Mouse (Mus musculus) MEL (cell line): ENCODE results near the gene Zfp358. TPM values are rescaled to one million over a fixed set of nuclear protein-coding genes. Genes with fewer than 3 reads are reported as not detected.

ENCODE experiments used
- DNase-seq: peaks from one replicate; pipeline ENCODE4 v3.0.0; 2011; ENCODE audit warnings: low read depth, low spot score
- H3K27ac ChIP-seq: 2 replicates; pipeline ENCODE4 v1.5.1; 2012; ENCODE audit warnings: low read depth, mild to moderate bottlenecking, control low read depth, low read length, moderate library complexity; ENCODE audit not compliant: control insufficient read depth
- H3K27me3 ChIP-seq, 2 experiments: fragments of 150-350 bp in 1 of 2; sonication (generic) in 1 of 2; 2 replicates each; pipeline ENCODE4 v1.6.1; 2012; ENCODE audit warnings: low read length in 2 of 2, mild to moderate bottlenecking in 2 of 2, improper control_type of control experiment in 1 of 2, moderate library complexity in 1 of 2; ENCODE audit not compliant: insufficient read depth in 2 of 2, control insufficient read depth in 1 of 2
- H3K36me3 ChIP-seq, 2 experiments: 2 replicates each; pipeline ENCODE4 v1.6.1; 2012 to 2014; ENCODE audit warnings: low read length in 2 of 2, improper control_type of control experiment in 1 of 2, inconsistent platforms in 1 of 2, mild to moderate bottlenecking in 1 of 2; ENCODE audit not compliant: insufficient read depth in 2 of 2, control insufficient read depth in 1 of 2
- H3K4me1 ChIP-seq, 2 experiments: fragments of 150-350 bp in 1 of 2; sonication (generic) in 1 of 2; 2 replicates each; pipeline ENCODE4 v1.6.1; 2012; ENCODE audit warnings: low read length in 2 of 2, improper control_type of control experiment in 1 of 2, mild to moderate bottlenecking in 1 of 2; ENCODE audit not compliant: insufficient read depth in 2 of 2, control insufficient read depth in 1 of 2
- H3K4me3 ChIP-seq, 2 experiments: fragments of 150-350 bp in 1 of 2; sonication (generic) in 1 of 2; 2 replicates each; pipeline ENCODE4 v1.5.1; 2012; ENCODE audit warnings: low read depth in 2 of 2, low read length in 2 of 2, mild to moderate bottlenecking in 2 of 2, moderate library complexity in 2 of 2, control low read depth in 1 of 2, improper control_type of control experiment in 1 of 2; ENCODE audit not compliant: control insufficient read depth in 1 of 2, insufficient read depth in 1 of 2
- H3K79me2 ChIP-seq: 2 replicates; pipeline ENCODE4 v1.6.1; 2012; ENCODE audit warnings: mild to moderate bottlenecking, low read length, moderate library complexity; ENCODE audit not compliant: control insufficient read depth, poor library complexity, insufficient read depth
- H3K9ac ChIP-seq: 2 replicates; pipeline ENCODE4 v1.6.1; 2012; ENCODE audit warnings: low read depth, mild to moderate bottlenecking, control low read depth, low read length, moderate library complexity; ENCODE audit not compliant: control insufficient read depth, poor library complexity, severe bottlenecking
- H3K9me3 ChIP-seq: fragments of 150-350 bp; sonication (generic); replicated peaks from 2 replicates; pipeline ENCODE4 v1.6.1; 2012; ENCODE audit warnings: mild to moderate bottlenecking, low read length, improper control_type of control experiment, moderate library complexity; ENCODE audit not compliant: insufficient read depth
- BHLHE40 ChIP-seq: IDR thresholded peaks from 2 replicates; pipeline ENCODE4 v1.6.1; 2012; ENCODE audit warnings: low read depth, mild to moderate bottlenecking, inconsistent platforms, low read length, improper control_type of control experiment, borderline replicate concordance
- CHD1 ChIP-seq: IDR thresholded peaks from 2 replicates; pipeline ENCODE4 v1.6.1; 2012; ENCODE audit warnings: low read depth, mild to moderate bottlenecking, inconsistent platforms, low read length, improper control_type of control experiment
- CHD2 ChIP-seq: IDR thresholded peaks from 2 replicates; pipeline ENCODE4 v1.6.1; 2011; ENCODE audit warnings: low read length, improper control_type of control experiment
- ETS1 ChIP-seq: IDR thresholded peaks from 2 replicates; pipeline ENCODE4 v1.6.1; 2012; ENCODE audit warnings: low read depth, mild to moderate bottlenecking, inconsistent platforms, low read length, improper control_type of control experiment, moderate library complexity
- GABPA ChIP-seq: IDR thresholded peaks from 2 replicates; pipeline ENCODE4 v1.6.1; 2012; ENCODE audit warnings: low read depth, mild to moderate bottlenecking, inconsistent platforms, low read length, improper control_type of control experiment, moderate library complexity
- HCFC1 ChIP-seq: IDR thresholded peaks from 2 replicates; pipeline ENCODE4 v1.6.1; 2012; ENCODE audit warnings: low read depth, mild to moderate bottlenecking, inconsistent platforms, low read length, improper control_type of control experiment, moderate library complexity
- MAZ ChIP-seq: IDR thresholded peaks from 2 replicates; pipeline ENCODE4 v1.6.1; 2012; ENCODE audit warnings: low read depth, mild to moderate bottlenecking, inconsistent platforms, low read length, improper control_type of control experiment
- MEF2A ChIP-seq: IDR thresholded peaks from 2 replicates; pipeline ENCODE4 v1.6.1; 2014; ENCODE audit warnings: low read depth, mild to moderate bottlenecking, inconsistent platforms, low read length, improper control_type of control experiment; ENCODE audit not compliant: poor library complexity, insufficient replicate concordance, severe bottlenecking; ENCODE audit errors: extremely low read depth
- MXI1 ChIP-seq: IDR thresholded peaks from 2 replicates; pipeline ENCODE4 v1.6.1; 2011; ENCODE audit warnings: mild to moderate bottlenecking, low read depth, low read length, improper control_type of control experiment
- NRF1 ChIP-seq: IDR thresholded peaks from 2 replicates; pipeline ENCODE4 v1.6.1; 2014; ENCODE audit warnings: low read depth, mild to moderate bottlenecking, inconsistent platforms, low read length, improper control_type of control experiment, moderate library complexity; ENCODE audit not compliant: poor library complexity, insufficient read depth, severe bottlenecking
- POLR2AphosphoS2 ChIP-seq: IDR thresholded peaks from 2 replicates; pipeline ENCODE4 v1.6.1; 2011; ENCODE audit warnings: low read length, improper control_type of control experiment
- SIN3A ChIP-seq: IDR thresholded peaks from 2 replicates; pipeline ENCODE4 v1.6.1; 2012; ENCODE audit warnings: low read length, improper control_type of control experiment, inconsistent platforms
- TAL1 ChIP-seq: IDR thresholded peaks from 2 replicates; pipeline ENCODE4 v1.6.1; 2012; ENCODE audit warnings: mild to moderate bottlenecking, inconsistent platforms, low read length, moderate library complexity, mixed read lengths
- TBP ChIP-seq: IDR thresholded peaks from 2 replicates; pipeline ENCODE4 v1.8.0; 2011; ENCODE audit warnings: low read depth, low read length, improper control_type of control experiment
- UBTF ChIP-seq: IDR thresholded peaks from 2 replicates; pipeline ENCODE4 v1.6.1; 2012; ENCODE audit warnings: low read depth, mild to moderate bottlenecking, inconsistent platforms, low read length, improper control_type of control experiment, moderate library complexity, borderline replicate concordance; ENCODE audit not compliant: insufficient read depth
- USF1 ChIP-seq: IDR thresholded peaks from 2 replicates; pipeline ENCODE4 v1.6.1; 2014; ENCODE audit warnings: low read depth, mild to moderate bottlenecking, inconsistent platforms, low read length, improper control_type of control experiment, moderate library complexity
- ZC3H11A ChIP-seq: IDR thresholded peaks from 2 replicates; pipeline ENCODE4 v1.6.1; 2012; ENCODE audit warnings: low read depth, mild to moderate bottlenecking, inconsistent platforms, low read length, improper control_type of control experiment
- polyA plus RNA-seq, 2 experiments: library from polyadenylated mRNA; stranded (reverse) in 1 of 2; unstranded in 1 of 2; fragments of >175 nt in 1 of 2; fragments of >200 nt in 1 of 2; gene quantifications; 2 replicates each; pipeline versions ENCODE4 v1.2.1 to v1.2.4; 2012; ENCODE audit warnings: low replicate concordance in 2 of 2, low read depth in 1 of 2; ENCODE audit not compliant: insufficient read length in 2 of 2, insufficient read depth in 1 of 2, missing spikeins in 1 of 2
- total RNA-seq: library from RNA; depleted of rRNA; stranded (reverse); fragments of 300-350 nt; gene quantifications from 2 replicates; pipeline ENCODE4 v1.2.3, GENCODE M21; 2012

Gene Zfp358
- total and polyA plus RNA-seq, 3 experiments = 5.2 to 12.0 TPM; not detected in 1

DNA sequence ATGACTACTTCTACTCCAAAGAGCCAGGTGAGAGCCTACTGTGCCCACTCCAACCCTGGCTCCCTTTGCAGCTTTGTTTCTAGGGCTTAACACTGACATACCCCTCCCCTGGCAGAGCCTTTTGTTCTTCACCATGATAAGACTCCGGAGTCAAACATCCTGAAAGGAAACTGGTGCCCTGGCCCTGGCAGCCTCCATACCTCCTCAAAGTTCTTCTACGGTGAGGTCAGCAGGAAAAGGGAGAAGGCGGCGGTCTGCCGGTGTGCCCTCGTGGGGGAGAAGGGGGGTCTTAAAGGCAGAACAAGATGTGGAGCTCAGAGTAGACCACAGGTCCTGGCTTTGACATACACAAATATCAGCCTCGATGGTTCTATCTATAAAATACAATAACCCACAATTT is 9.4 kb upstream of the Zfp358 start:
- no peak for DNase-seq
- no peaks in the 10 kb centered on the region for H3K9me3 ChIP-seq
- H3K4me1 ChIP-seq = peaks cover 0 to 10% of the 10 kb centered on the region in 2 experiments; a peak in 2 of 4 replicates
- no peaks in the 10 kb centered on the region for H3K27me3 ChIP-seq
- no peak overlapping the region for H3K4me3 ChIP-seq
- TF ChIP-seq MAZ = no peak
- TF ChIP-seq POLR2AphosphoS2 = no peak
- TF ChIP-seq ZC3H11A = no peak
- TF ChIP-seq SIN3A = no peak
- no peak for TF ChIP-seq UBTF
- TF ChIP-seq NRF1 = no peak
- no peak for TF ChIP-seq TAL1
- TF ChIP-seq MEF2A = no peak
- TF ChIP-seq MXI1 = no peak
- no peak for TF ChIP-seq GABPA
- TF ChIP-seq, all 39 proteins: peak for 0
- Histone ChIP-seq H3K27ac (no peak overlapping the region), H3K9ac (no peak overlapping the region), H3K36me3 (peaks cover 0 to 10% of the 10 kb centered on the region in 2 experiments; a peak in 1 of 4 replicates), H3K79me2 (no peaks in the 10 kb centered on the region)

DNA sequence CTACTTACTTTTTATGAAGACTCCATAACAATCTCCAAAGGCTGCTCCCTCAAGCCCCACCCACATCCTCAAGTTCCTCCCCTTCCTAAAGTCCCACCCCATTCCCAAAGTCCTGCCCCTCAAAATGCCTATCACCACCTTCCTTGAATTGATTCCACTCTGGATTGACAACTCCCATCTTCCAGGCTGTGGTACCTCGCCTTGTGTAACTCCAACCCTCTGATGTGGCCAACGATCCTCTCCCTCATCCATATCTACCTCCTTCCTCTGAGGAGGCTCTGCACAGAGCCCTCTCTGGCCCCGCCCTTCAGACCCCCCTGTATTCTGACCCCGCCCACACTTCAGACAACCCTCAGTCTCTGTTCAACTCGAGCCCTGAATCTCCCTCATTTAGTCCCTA is 7.7 kb upstream of the Zfp358 start:
- no peak for DNase-seq
- Histone ChIP-seq H3K4me1 (peaks cover 0 to 10% of the 10 kb centered on the region in 2 experiments; a peak in 2 of 4 replicates), H3K36me3 (peaks cover 0 to 10% of the 10 kb centered on the region in 2 experiments; a peak in 1 of 4 replicates), H3K79me2 (no peaks in the 10 kb centered on the region), H3K4me3 (no peak overlapping the region), H3K9me3 (no peaks in the 10 kb centered on the region), H3K27me3 (peaks cover 0 to 2% of the 10 kb centered on the region in 2 experiments; a peak in 2 of 4 replicates), H3K27ac (no peak overlapping the region), H3K9ac (no peak overlapping the region)
- TF ChIP-seq MAZ = no peak
- no peak for TF ChIP-seq USF1
- no peak for TF ChIP-seq MXI1
- no peak for TF ChIP-seq BHLHE40
- no peak for TF ChIP-seq HCFC1
- no peak for TF ChIP-seq CHD2
- no peak for TF ChIP-seq TBP
- TF ChIP-seq CHD1 = no peak
- TF ChIP-seq ETS1 = no peak
- no peak for TF ChIP-seq POLR2AphosphoS2
- TF ChIP-seq TAL1 = no peak
